Mouse (Mus musculus): Measurements from ENCODE around the gene Scaf1.

Gene Scaf1

GRCm38 (mm10) chr7:45015957-45016612 lies at the start of gene Scaf1:
Gene Scaf1 (minus strand): TSS chr7:45016363.
- DNase-seq (ENCODE audit: low spot score), result peak; percentile 100

- DNase-seq (ENCODE audit: low spot score), result peak; percentile 95
Measured at GRCm38 (mm10) chr7:45062239-45062835, 46.2 kb upstream of the Scaf1 start, which contains the start of the genes Nosip and Prrg2. Gene Nosip (plus strand): TSS chr7:45062429. Gene Prrg2 (minus strand): TSS chr7:45062677.

GRCm38 (mm10) chr7:45061532-45062075 lies 45.4 kb upstream of the Scaf1 start:
- no peak for DNase-seq (ENCODE audit: low spot score)

- DNase-seq (ENCODE audit: low spot score), result no peak
Measured at GRCm38 (mm10) chr7:45060632-45061122, 44.5 kb upstream of the Scaf1 start.

GRCm38 (mm10) chr7:45058607-45059571 lies 42.7 kb upstream of the Scaf1 start:
- DNase-seq (ENCODE audit: low spot score), result no peak

- DNase-seq (ENCODE audit: low spot score), result no peak
Measured at GRCm38 (mm10) chr7:45056972-45057348, 40.8 kb upstream of the Scaf1 start.

GRCm38 (mm10) chr7:45056329-45056971 lies 40.3 kb upstream of the Scaf1 start:
- no peak for DNase-seq (ENCODE audit: low spot score)

GRCm38 (mm10) chr7:45053931-45054510 lies 37.9 kb upstream of the Scaf1 start:
- DNase-seq (ENCODE audit: low spot score), result peak; percentile 95

GRCm38 (mm10) chr7:45053117-45053930 lies 37.2 kb upstream of the Scaf1 start:
- DNase-seq (ENCODE audit: low spot score), result peak; percentile 64

GRCm38 (mm10) chr7:45052862-45053116 lies 36.6 kb upstream of the Scaf1 start, which contains the start of gene Prr12:
Gene Prr12 (minus strand): TSS chr7:45052881.
- DNase-seq (ENCODE audit: low spot score), result no peak

- peak; percentile 57 for DNase-seq (ENCODE audit: low spot score)
Measured at GRCm38 (mm10) chr7:45052181-45052861, 36.2 kb upstream of the Scaf1 start.

GRCm38 (mm10) chr7:45051601-45051974 lies 35.4 kb upstream of the Scaf1 start:
- DNase-seq (ENCODE audit: low spot score), result no peak

GRCm38 (mm10) chr7:45050945-45051600 lies 34.9 kb upstream of the Scaf1 start:
- DNase-seq (ENCODE audit: low spot score), result peak; percentile 79

GRCm38 (mm10) chr7:45048923-45049657 lies 32.9 kb upstream of the Scaf1 start:
- no peak for DNase-seq (ENCODE audit: low spot score)

- no peak for DNase-seq (ENCODE audit: low spot score)
Measured at GRCm38 (mm10) chr7:45048001-45048890, 32.1 kb upstream of the Scaf1 start.

- DNase-seq (ENCODE audit: low spot score), result no peak
Measured at GRCm38 (mm10) chr7:45047491-45047890, 31.3 kb upstream of the Scaf1 start.

GRCm38 (mm10) chr7:45046853-45047350 lies 30.7 kb upstream of the Scaf1 start:
- no peak for DNase-seq (ENCODE audit: low spot score)

All from layer of hippocampus, adult 11-12 months (tissue).